Mouse (Mus musculus) kidney, adult 2 months (tissue): ENCODE measurements around the gene Armc8.

Experiments
- CTCF ChIP-seq: fragments of 200-500 bp; conservative IDR thresholded peaks from 2 replicates; pipeline ENCODE4 v1.5.1; 2011; ENCODE audit warnings: low read depth, mild to moderate bottlenecking, control low read depth, low read length, moderate library complexity, mixed read lengths; ENCODE audit not compliant: insufficient read depth, insufficient read length
- POLR2A ChIP-seq: fragments of 200-500 bp; IDR thresholded peaks from one replicate; pipeline ENCODE4 v1.6.1; 2011; ENCODE audit warnings: low read depth, low read length, control low read depth

DNA sequence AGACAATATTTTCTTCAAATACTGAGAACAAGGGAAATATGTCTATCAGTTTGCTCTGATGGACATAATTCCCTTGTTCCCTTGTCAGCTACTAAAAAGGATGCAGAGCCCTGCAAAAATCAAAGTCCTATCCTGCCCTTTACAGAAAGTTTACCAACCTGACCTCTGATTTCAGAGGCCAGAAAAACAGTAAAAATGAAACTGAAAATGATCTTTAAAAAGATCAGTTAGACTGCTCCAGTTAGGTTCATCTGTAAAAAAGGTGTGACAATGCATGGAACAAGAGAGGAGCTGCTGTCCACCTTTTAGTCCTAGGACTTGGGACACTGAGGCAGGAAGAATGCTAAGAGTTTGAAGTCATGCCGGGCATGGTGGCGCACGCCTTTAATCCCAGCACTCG, 77.6 kb downstream of the Armc8 start:
- TF ChIP-seq POLR2A: no peak
- TF ChIP-seq CTCF: no peak
